Mouse (Mus musculus): ENCODE measurements at regions not wholly inside any gene's neighbourhood (a gene's known extent, or its start where the extent isn't known, plus 50 kb on each side); places are given as distances from the start of the nearest gene placed in this dataset.

DNA sequence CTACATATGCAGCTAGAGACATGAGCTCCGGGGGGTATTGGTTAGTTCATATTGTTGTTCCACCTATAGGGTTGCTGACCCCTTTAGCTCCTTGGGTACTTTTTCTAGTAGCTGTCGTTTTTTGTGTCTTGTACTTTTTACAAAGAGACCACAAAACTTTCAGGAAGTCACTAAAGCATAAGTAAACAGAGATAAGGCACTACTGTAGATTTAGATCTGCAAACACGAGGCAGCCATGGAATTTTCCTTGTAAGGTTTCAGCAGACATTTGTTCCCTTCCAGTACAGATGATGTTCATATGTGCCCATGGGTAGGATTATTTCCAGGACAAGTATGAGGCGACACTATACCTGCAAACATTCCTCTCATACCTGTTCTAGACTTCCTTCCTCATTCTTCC is 439.6 kb upstream of the Acvr2a start:
- H3K27me3 ChIP-seq (ENCODE audit: low read depth, poor library complexity, severe bottlenecking): no peaks in the 10 kb centered on the region
- no peaks in the 10 kb centered on the region for H3K4me1 ChIP-seq
- no peaks in the 10 kb centered on the region for H3K9me3 ChIP-seq (replicated peaks)
- no peak overlapping the region for H3K4me3 ChIP-seq
- no peak for DNase-seq (ENCODE audit: low spot score)
- no peaks in the 10 kb centered on the region for H3K36me3 ChIP-seq
- no peak overlapping the region for H3K27ac ChIP-seq
- WGBS: 84% methylated on average over 4 of the region's 4 CpGs

DNA sequence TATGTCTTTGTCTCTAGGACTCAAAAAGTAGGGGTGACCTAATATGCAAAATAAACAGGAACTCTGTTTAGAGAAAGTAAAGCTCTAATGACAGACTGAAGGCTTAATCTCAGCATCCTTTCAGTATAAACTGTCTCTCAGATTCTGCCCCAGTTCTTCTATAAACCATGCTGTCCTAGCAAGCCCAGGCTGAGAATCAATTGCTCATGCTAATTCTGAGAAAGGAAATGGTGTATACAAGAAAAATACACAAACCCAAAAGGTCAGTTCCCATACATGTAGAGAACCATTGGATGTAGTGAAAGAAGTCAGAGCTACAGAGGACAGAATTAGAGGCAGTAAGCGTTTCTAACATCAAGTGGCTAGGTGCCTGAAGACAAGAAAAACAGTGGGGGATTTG is 435.7 kb upstream of the Acvr2a start:
- Histone ChIP-seq H3K9me3 (replicated peaks) (no peaks in the 10 kb centered on the region), H3K27ac (no peak overlapping the region), H3K4me1 (0 out of 2 replicates have a peak, but pooled peaks cover 4% of the 10 kb centered on the region), H3K27me3 (ENCODE audit: low read depth, poor library complexity, severe bottlenecking) (no peaks in the 10 kb centered on the region), H3K4me3 (no peak overlapping the region), H3K36me3 (no peaks in the 10 kb centered on the region)
- WGBS: 92% methylated on average over 1 of the region's 1 CpGs
- DNase-seq (ENCODE audit: low spot score): no peak

GRCm38 (mm10) chr2:48378749-48379148 is 435.2 kb upstream of the Acvr2a start:
- Histone ChIP-seq H3K4me3 (no peak overlapping the region), H3K4me1 (0 out of 2 replicates have a peak, but pooled peaks cover 4% of the 10 kb centered on the region), H3K36me3 (no peaks in the 10 kb centered on the region), H3K27ac (no peak overlapping the region), H3K9me3 (replicated peaks) (no peaks in the 10 kb centered on the region), H3K27me3 (ENCODE audit: low read depth, poor library complexity, severe bottlenecking) (no peaks in the 10 kb centered on the region)
- 89% methylated on average over 2 of the region's 2 CpGs for WGBS
- DNase-seq (ENCODE audit: low spot score): no peak

- Histone ChIP-seq H3K4me1 (0 out of 2 replicates have a peak, but pooled peaks cover 4% of the 10 kb centered on the region), H3K36me3 (no peaks in the 10 kb centered on the region), H3K4me3 (no peak overlapping the region), H3K9me3 (replicated peaks) (no peaks in the 10 kb centered on the region), H3K27ac (no peak overlapping the region), H3K27me3 (ENCODE audit: low read depth, poor library complexity, severe bottlenecking) (no peaks in the 10 kb centered on the region)
- WGBS: 62% methylated on average over 5 of the region's 5 CpGs
- no peak for DNase-seq (ENCODE audit: low spot score)
Measured at GRCm38 (mm10) chr2:48380140-48380539, 433.8 kb upstream of the Acvr2a start.

DNA sequence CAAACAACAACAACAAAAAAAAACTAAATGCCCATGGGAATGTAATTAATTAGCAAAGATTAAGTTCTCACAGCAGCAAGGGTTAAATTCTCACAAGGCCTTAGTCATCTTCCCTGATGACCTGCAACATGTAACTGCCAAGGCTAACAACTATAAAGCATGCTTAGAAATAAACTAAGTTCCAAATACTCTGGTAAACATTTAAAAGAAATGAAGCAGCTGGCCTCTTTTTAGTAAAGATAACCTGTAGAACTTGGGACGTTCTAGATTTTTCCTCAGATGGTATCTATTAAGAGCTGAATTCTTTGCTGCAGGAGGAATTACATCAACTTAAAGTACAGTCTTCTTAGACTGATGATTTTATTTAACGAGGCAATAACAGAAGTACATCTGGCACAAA is 433.1 kb upstream of the Acvr2a start:
- H3K4me3 ChIP-seq: no peak overlapping the region
- no peak overlapping the region for H3K27ac ChIP-seq
- no peaks in the 10 kb centered on the region for H3K36me3 ChIP-seq
- H3K27me3 ChIP-seq (ENCODE audit: low read depth, poor library complexity, severe bottlenecking): no peaks in the 10 kb centered on the region
- no peak for DNase-seq (ENCODE audit: low spot score)
- WGBS: 64% methylated on average over 2 of the region's 2 CpGs
- H3K9me3 ChIP-seq (replicated peaks): no peaks in the 10 kb centered on the region
- 0 out of 2 replicates have a peak, but pooled peaks cover 4% of the 10 kb centered on the region for H3K4me1 ChIP-seq

DNA sequence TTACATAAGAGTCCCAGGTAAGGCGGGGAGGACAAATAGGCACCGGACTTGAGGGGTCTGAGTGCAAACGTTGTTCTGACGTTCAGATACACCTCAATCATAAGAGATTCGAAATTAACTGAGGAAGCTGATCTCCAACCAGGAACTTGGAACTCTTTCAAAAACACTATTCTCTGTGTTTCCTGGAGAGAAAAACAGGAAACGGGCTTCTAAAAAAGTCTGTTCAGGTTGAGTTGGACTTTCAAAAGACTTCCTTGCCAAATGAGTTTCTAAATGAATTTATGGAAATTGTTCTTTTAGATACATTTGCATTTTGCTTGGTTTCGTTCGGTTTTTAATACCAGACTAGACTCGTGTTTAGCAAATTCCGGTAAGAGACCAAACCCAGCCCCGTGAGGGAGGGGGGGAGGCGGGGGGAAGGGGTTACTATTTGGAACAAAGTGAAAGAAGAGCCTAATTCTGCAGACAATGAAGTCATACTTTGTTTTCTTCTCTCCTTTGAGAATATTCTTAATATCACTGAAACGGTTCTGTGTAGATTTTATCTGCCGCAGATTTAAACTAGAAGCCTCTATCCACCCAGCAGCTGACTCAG is 432.3 kb upstream of the Acvr2a start:
- H3K27ac ChIP-seq: no peak overlapping the region
- DNase-seq (ENCODE audit: low spot score): no peak
- no peaks in the 10 kb centered on the region for H3K27me3 ChIP-seq (ENCODE audit: low read depth, poor library complexity, severe bottlenecking)
- no peaks in the 10 kb centered on the region for H3K36me3 ChIP-seq
- H3K9me3 ChIP-seq (replicated peaks): no peaks in the 10 kb centered on the region
- 87% methylated on average over 14 of the region's 14 CpGs for WGBS
- H3K4me1 ChIP-seq: 0 out of 2 replicates have a peak, but pooled peaks cover 4% of the 10 kb centered on the region
- no peak overlapping the region for H3K4me3 ChIP-seq

DNA sequence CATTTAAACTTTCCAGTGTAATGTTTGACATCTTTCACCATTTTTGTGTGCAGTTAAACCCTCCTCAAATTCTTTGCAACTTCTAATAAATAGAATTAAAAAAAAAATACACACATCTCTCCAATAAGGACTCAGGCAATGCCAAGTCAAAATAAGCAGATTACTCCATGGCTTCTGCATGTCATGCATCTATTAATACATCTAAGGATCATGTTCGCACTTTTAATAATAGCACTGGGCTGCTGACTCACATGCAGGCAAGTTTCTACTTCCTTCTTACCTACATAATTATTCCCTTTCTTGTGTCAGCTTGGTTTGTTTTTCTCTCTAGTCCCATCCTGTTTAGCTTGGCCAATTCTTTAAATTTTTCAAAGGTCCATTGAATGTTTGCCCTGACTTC is 415.4 kb upstream of the Acvr2a start:
- Histone ChIP-seq H3K27me3 (ENCODE audit: low read depth, poor library complexity, severe bottlenecking) (no peaks in the 10 kb centered on the region), H3K9me3 (replicated peaks) (no peaks in the 10 kb centered on the region), H3K4me1 (peaks cover 4% of the 10 kb centered on the region; the same call in 1 of the 2 replicates), H3K4me3 (no peak overlapping the region), H3K36me3 (no peaks in the 10 kb centered on the region), H3K27ac (no peak overlapping the region)
- no peak for DNase-seq (ENCODE audit: low spot score)
- 96% methylated on average over 1 of the region's 1 CpGs for WGBS

- H3K27ac ChIP-seq: no peak overlapping the region
- H3K4me1 ChIP-seq: peaks cover 4% of the 10 kb centered on the region; the same call in 1 of the 2 replicates
- H3K9me3 ChIP-seq (replicated peaks): no peaks in the 10 kb centered on the region
- 86% methylated on average over 1 of the region's 1 CpGs for WGBS
- no peaks in the 10 kb centered on the region for H3K36me3 ChIP-seq
- no peak overlapping the region for H3K4me3 ChIP-seq
- no peaks in the 10 kb centered on the region for H3K27me3 ChIP-seq (ENCODE audit: low read depth, poor library complexity, severe bottlenecking)
- DNase-seq (ENCODE audit: low spot score): no peak
Measured at GRCm38 (mm10) chr2:48399191-48399590, 414.7 kb upstream of the Acvr2a start.

DNA sequence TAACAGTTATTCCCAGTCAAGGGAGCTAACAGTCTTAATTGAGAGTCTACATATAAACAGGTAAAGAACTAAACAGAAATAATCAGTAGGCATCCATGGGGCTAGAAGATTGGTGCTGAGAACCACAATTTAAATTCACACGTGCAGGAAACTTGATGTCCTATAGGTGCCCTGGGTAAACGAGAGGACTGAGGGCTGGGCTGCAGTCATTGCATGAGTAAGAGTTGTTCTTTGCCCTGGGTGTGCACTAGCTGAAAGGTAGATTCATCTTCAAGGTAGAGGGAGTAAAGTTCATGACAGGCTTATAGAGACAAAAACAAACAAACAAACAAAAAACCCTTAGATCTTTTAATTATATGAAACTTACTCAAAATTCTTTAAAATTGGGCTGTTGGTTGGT is 411.1 kb upstream of the Acvr2a start:
- no peak for DNase-seq (ENCODE audit: low spot score)
- no peak overlapping the region for H3K27ac ChIP-seq
- peaks cover 4% of the 10 kb centered on the region; the same call in 1 of the 2 replicates for H3K4me1 ChIP-seq
- no peaks in the 10 kb centered on the region for H3K36me3 ChIP-seq
- H3K4me3 ChIP-seq: no peak overlapping the region
- WGBS: 84% methylated on average over 2 of the region's 2 CpGs
- no peaks in the 10 kb centered on the region for H3K27me3 ChIP-seq (ENCODE audit: low read depth, poor library complexity, severe bottlenecking)
- H3K9me3 ChIP-seq (replicated peaks): no peaks in the 10 kb centered on the region

DNA sequence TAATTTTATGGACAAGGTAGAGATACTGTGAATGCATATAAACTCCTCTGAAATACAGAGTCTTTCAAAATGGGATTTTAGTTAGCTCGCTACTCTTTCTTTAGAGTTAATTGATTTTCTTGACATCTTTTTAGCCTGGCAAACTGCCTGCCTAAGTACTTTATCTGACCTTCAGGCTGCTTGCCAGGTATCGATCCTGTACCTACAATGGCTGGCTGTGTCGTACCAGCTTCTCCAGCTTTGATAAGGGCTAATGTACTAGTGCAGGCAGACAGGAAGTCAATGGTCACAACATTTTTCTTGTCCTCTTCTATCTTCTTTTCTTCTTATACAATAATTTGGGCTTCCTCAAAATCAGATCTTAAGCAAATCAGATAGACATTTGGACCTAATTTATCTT is 409.4 kb upstream of the Acvr2a start:
- Histone ChIP-seq H3K4me1 (peaks cover 4% of the 10 kb centered on the region; the same call in 1 of the 2 replicates), H3K9me3 (replicated peaks) (no peaks in the 10 kb centered on the region), H3K4me3 (no peak overlapping the region), H3K36me3 (no peaks in the 10 kb centered on the region), H3K27ac (no peak overlapping the region), H3K27me3 (ENCODE audit: low read depth, poor library complexity, severe bottlenecking) (no peaks in the 10 kb centered on the region)
- 76% methylated on average over 3 of the region's 3 CpGs for WGBS
- DNase-seq (ENCODE audit: low spot score): no peak

DNA sequence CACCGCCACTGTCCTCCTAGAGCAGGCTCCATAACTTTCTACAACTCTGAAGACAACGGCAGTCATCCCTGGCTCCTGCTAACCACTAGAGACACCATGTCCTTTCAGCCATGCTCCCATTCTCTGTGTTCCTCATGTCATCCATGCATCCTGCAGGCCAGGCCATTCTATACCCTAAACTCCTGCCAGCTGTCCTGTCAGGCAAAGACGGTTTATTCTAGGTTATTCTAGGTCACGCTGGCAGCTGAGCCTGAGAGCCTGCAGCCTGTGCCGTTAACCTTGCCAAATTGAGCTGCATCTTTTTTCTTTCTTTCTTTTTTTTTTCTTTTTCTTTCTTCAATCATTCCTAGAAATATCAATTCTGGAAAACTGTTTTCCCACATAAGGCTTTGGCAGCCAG is 406.0 kb upstream of the Acvr2a start:
- H3K4me1 ChIP-seq: no peaks in the 10 kb centered on the region; the same call in 1 of the 2 replicates
- H3K4me3 ChIP-seq: no peak overlapping the region
- H3K27me3 ChIP-seq (ENCODE audit: low read depth, poor library complexity, severe bottlenecking): no peaks in the 10 kb centered on the region
- DNase-seq (ENCODE audit: low spot score): no peak
- no peak overlapping the region for H3K27ac ChIP-seq
- H3K36me3 ChIP-seq: no peaks in the 10 kb centered on the region
- no peaks in the 10 kb centered on the region for H3K9me3 ChIP-seq (replicated peaks)
- 88% methylated on average over 5 of the region's 5 CpGs for WGBS

DNA sequence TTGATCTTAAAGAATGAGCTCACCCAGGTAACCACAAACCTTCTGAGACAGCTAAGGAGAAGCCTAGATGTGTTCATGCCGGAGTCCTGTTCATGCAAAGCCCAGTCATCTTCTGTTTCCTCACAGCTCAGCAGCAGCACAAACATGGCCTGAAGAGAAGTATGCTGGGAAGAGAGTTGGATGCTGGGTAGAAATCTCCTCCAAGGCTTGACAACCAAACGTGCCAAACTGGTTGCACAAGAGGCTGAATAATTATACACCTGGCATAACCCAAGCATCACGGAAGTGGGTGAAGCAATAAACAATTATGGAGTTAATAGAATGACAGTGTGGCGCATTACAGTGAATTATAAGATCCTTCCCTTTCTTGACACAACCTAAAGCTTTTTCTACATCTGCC is 404.0 kb upstream of the Acvr2a start:
- WGBS: 82% methylated on average over 4 of the region's 4 CpGs
- H3K4me3 ChIP-seq: no peak overlapping the region
- H3K27ac ChIP-seq: no peak overlapping the region
- no peak for DNase-seq (ENCODE audit: low spot score)
- H3K4me1 ChIP-seq: no peaks in the 10 kb centered on the region; the same call in 1 of the 2 replicates
- H3K36me3 ChIP-seq: no peaks in the 10 kb centered on the region
- no peaks in the 10 kb centered on the region for H3K9me3 ChIP-seq (replicated peaks)
- no peaks in the 10 kb centered on the region for H3K27me3 ChIP-seq (ENCODE audit: low read depth, poor library complexity, severe bottlenecking)

DNA sequence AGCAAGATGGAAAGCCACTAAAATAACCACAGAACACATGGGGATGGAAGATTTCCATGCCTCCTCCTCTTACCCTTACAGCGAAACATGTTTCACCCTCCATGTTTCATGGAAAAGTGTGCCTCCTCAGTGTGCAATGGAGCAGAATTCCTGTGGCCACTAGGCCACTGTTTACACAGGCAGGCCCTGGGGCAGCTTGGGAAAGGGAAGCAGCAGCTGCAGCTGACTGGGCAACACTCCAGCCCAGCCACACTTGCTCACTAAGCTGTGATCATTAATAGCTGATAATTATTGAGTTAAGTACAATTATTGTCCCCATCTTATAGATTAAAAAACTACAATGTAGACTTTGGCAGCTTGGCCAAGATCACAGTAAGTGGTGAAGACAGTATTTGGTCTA is 402.5 kb upstream of the Acvr2a start:
- 100% methylated on average over 1 of the region's 1 CpGs for WGBS
- Histone ChIP-seq H3K27ac (no peak overlapping the region), H3K36me3 (no peaks in the 10 kb centered on the region)

More for the DNA sequence above, 402.5 kb upstream of the Acvr2a start:
- H3K9me3 ChIP-seq (replicated peaks): no peaks in the 10 kb centered on the region
- H3K4me3 ChIP-seq: no peak overlapping the region
- DNase-seq (ENCODE audit: low spot score): no peak
- peaks cover 2% of the 10 kb centered on the region; the same call in 1 of the 2 replicates for H3K4me1 ChIP-seq
- H3K27me3 ChIP-seq (ENCODE audit: low read depth, poor library complexity, severe bottlenecking): no peaks in the 10 kb centered on the region
